Mouse (Mus musculus) CH12.LX (cell line): ENCODE results near the gene Trim7.

Experiments used
- CTCF ChIP-seq, 2 experiments: IDR thresholded peaks in 1 of 2; conservative IDR thresholded peaks in 1 of 2; 2 replicates each; pipeline ENCODE4 v1.5.1; 2011 to 2012; ENCODE audit warnings: low read depth in 2 of 2, low read length in 2 of 2, improper control_type of control experiment in 1 of 2, inconsistent platforms in 1 of 2, mild to moderate bottlenecking in 1 of 2, moderate library complexity in 1 of 2
- E2F4 ChIP-seq: IDR thresholded peaks from 2 replicates; pipeline ENCODE4 v1.6.1; 2011; ENCODE audit warnings: low read depth, low read length, improper control_type of control experiment; ENCODE audit not compliant: insufficient replicate concordance
- EP300 ChIP-seq: IDR thresholded peaks from 2 replicates; pipeline ENCODE4 v1.6.1; 2011; ENCODE audit warnings: low read length, improper control_type of control experiment
- MYC ChIP-seq: IDR thresholded peaks from 2 replicates; pipeline ENCODE4 v1.6.1; 2011; ENCODE audit warnings: low read depth, mild to moderate bottlenecking, improper control_type of control experiment, low read length
- NRF1 ChIP-seq: IDR thresholded peaks from 2 replicates; pipeline ENCODE4 v1.6.1; 2014; ENCODE audit warnings: low read depth, mild to moderate bottlenecking, inconsistent platforms, low read length, improper control_type of control experiment, moderate library complexity
- POLR2A ChIP-seq: IDR thresholded peaks from 2 replicates; pipeline ENCODE4 v1.6.1; 2011; ENCODE audit warnings: low read depth, mild to moderate bottlenecking, improper control_type of control experiment, low read length
- USF1 ChIP-seq: IDR thresholded peaks from 2 replicates; pipeline ENCODE4 v1.6.1; 2014; ENCODE audit warnings: low read depth, mild to moderate bottlenecking, inconsistent platforms, low read length, improper control_type of control experiment
- USF2 ChIP-seq: conservative IDR thresholded peaks from 2 replicates; pipeline ENCODE4 v1.6.1; 2011; ENCODE audit warnings: low read depth, low read length, improper control_type of control experiment
- ZMIZ1 ChIP-seq: IDR thresholded peaks from 2 replicates; pipeline ENCODE4 v1.6.1; 2012; ENCODE audit warnings: low read depth, mild to moderate bottlenecking, inconsistent platforms, low read length, improper control_type of control experiment
- ZNF384 ChIP-seq: IDR thresholded peaks from 2 replicates; pipeline ENCODE4 v1.6.1; 2012; ENCODE audit warnings: low read depth, low read length, improper control_type of control experiment, inconsistent platforms

DNA sequence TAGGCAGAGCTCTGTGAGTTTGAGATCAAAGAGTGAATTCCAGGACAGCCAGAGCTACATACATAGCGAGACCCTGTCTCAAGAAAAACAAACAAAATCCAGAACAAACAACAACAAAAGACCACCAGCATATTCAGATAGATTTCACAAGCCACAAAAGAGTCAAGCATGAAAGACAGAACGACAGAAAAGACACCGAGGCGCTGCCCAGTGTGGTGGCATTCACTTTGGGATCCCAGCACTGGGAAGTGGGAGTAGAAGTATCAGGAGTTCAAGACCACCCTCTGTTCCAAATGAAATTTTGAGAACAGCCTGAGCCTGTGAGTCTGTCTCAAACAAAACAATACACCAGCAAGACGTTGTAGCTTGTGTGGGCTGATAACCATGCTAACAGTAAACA is 20.9 kb downstream of the Trim7 start:
- TF ChIP-seq NRF1: no peak
- TF ChIP-seq USF2: no peak
- TF ChIP-seq POLR2A: no peak
- TF ChIP-seq CTCF (conservative IDR thresholded peaks at IDR 0.05 in 1 of 2, IDR thresholded peaks at IDR 0.05 in 1 of 2; ENCODE audit: low read depth in 2 of 2, low read length in 2 of 2): no peak
- no peak for TF ChIP-seq ZNF384
- TF ChIP-seq MYC: no peak
- no peak for TF ChIP-seq ZMIZ1
- no peak for TF ChIP-seq EP300
- TF ChIP-seq E2F4: no peak
- no peak for TF ChIP-seq USF1
